Mouse (Mus musculus): ENCODE results near the gene Zfhx3. TPM values are rescaled to one million over a fixed set of nuclear protein-coding genes. Genes with fewer than 3 reads are reported as not detected.

Gene Zfhx3
- total and polyA plus RNA-seq, 3 experiments: 0.23 to 2.5 TPM; not detected in 1

- Histone ChIP-seq H3K4me1 (ENCODE audit: control insufficient read depth in 1 of 2, insufficient read depth in 2 of 2, low read length in 2 of 2) (no peaks in the 10 kb centered on the region), H3K27me3 (ENCODE audit: control insufficient read depth in 1 of 2, insufficient read depth in 2 of 2, low read length in 2 of 2) (no peaks in the 10 kb centered on the region), H3K36me3 (ENCODE audit: control insufficient read depth in 1 of 2, insufficient read depth in 2 of 2, low read length in 2 of 2) (no peaks in the 10 kb centered on the region), H3K4me3 (ENCODE audit: control insufficient read depth in 1 of 2, insufficient read depth in 1 of 2, low read depth in 2 of 2, low read length in 2 of 2) (no peak overlapping the region), H3K27ac (ENCODE audit: control insufficient read depth, low read depth, low read length) (no peak overlapping the region), H3K9me3 (replicated peaks; ENCODE audit: insufficient read depth, low read length) (no peaks in the 10 kb centered on the region), H3K9ac (ENCODE audit: control insufficient read depth, low read depth, low read length, poor library complexity, severe bottlenecking) (no peak overlapping the region), H3K79me2 (ENCODE audit: control insufficient read depth, insufficient read depth, low read length, poor library complexity) (no peaks in the 10 kb centered on the region)
- TF ChIP-seq TBP (IDR thresholded peaks at IDR 0.05; ENCODE audit: low read depth, low read length): no peak
- no peak for TF ChIP-seq RCOR1 (IDR thresholded peaks at IDR 0.05; ENCODE audit: low read depth, low read length)
- TF ChIP-seq USF1 (IDR thresholded peaks at IDR 0.05; ENCODE audit: low read depth, low read length): no peak
- TF ChIP-seq MEF2A (IDR thresholded peaks at IDR 0.05; ENCODE audit: extremely low read depth, insufficient replicate concordance, low read depth, low read length, poor library complexity, severe bottlenecking): no peak
- no peak for TF ChIP-seq GATA1 (IDR thresholded peaks at IDR 0.05; ENCODE audit: low read depth, low read length)
- no peak for TF ChIP-seq E2F4 (IDR thresholded peaks at IDR 0.05; ENCODE audit: borderline replicate concordance, low read depth, low read length)
- no peak for TF ChIP-seq MAZ (IDR thresholded peaks at IDR 0.05; ENCODE audit: low read depth, low read length)
- no peak for TF ChIP-seq CHD2 (IDR thresholded peaks at IDR 0.05; ENCODE audit: low read length)
- no peak for TF ChIP-seq NRF1 (IDR thresholded peaks at IDR 0.05; ENCODE audit: insufficient read depth, low read depth, low read length, poor library complexity, severe bottlenecking)
- TF ChIP-seq ETS1 (IDR thresholded peaks at IDR 0.05; ENCODE audit: low read depth, low read length): no peak
- no peak for TF ChIP-seq ZC3H11A (IDR thresholded peaks at IDR 0.05; ENCODE audit: low read depth, low read length)
- TF ChIP-seq MYB (IDR thresholded peaks at IDR 0.05; ENCODE audit: low read depth, low read length): no peak
- TF ChIP-seq POLR2AphosphoS5 (IDR thresholded peaks at IDR 0.05; ENCODE audit: borderline replicate concordance, low read depth, low read length): no peak
- TF ChIP-seq MAX (IDR thresholded peaks at IDR 0.05; ENCODE audit: low read length): no peak
- DNase-seq (ENCODE audit: low read depth, low spot score): no peak
These were observed 895.3 kb downstream of the Zfhx3 start for GRCm38 (mm10) chr8:108837788-108838187.

GRCm38 (mm10) chr8:108838761-108839160 lies 896.3 kb downstream of the Zfhx3 start:
- no peaks in the 10 kb centered on the region for H3K79me2 ChIP-seq (ENCODE audit: control insufficient read depth, insufficient read depth, low read length, poor library complexity)
- no peaks in the 10 kb centered on the region for H3K4me1 ChIP-seq (ENCODE audit: control insufficient read depth in 1 of 2, insufficient read depth in 2 of 2, low read length in 2 of 2)
- no peak for DNase-seq (ENCODE audit: low read depth, low spot score)
- no peaks in the 10 kb centered on the region for H3K36me3 ChIP-seq (ENCODE audit: control insufficient read depth in 1 of 2, insufficient read depth in 2 of 2, low read length in 2 of 2)
- no peak overlapping the region for H3K27ac ChIP-seq (ENCODE audit: control insufficient read depth, low read depth, low read length)
- no peaks in the 10 kb centered on the region for H3K27me3 ChIP-seq (ENCODE audit: control insufficient read depth in 1 of 2, insufficient read depth in 2 of 2, low read length in 2 of 2)
- no peak overlapping the region for H3K9ac ChIP-seq (ENCODE audit: control insufficient read depth, low read depth, low read length, poor library complexity, severe bottlenecking)
- no peak overlapping the region for H3K4me3 ChIP-seq (ENCODE audit: control insufficient read depth in 1 of 2, insufficient read depth in 1 of 2, low read depth in 2 of 2, low read length in 2 of 2)
- H3K9me3 ChIP-seq (replicated peaks; ENCODE audit: insufficient read depth, low read length): no peaks in the 10 kb centered on the region
- TF ChIP-seq TBP (IDR thresholded peaks at IDR 0.05; ENCODE audit: low read depth, low read length) (no peak), MYC (IDR thresholded peaks at IDR 0.05; ENCODE audit: low read depth, low read length) (no peak), SMC3 (IDR thresholded peaks at IDR 0.05; ENCODE audit: low read depth, low read length) (no peak), POLR2A (IDR thresholded peaks at IDR 0.05; ENCODE audit: control insufficient read depth in 1 of 2, insufficient read depth in 1 of 2, low read depth in 1 of 2, low read length in 2 of 2, poor library complexity in 1 of 2) (no peak), E2F4 (IDR thresholded peaks at IDR 0.05; ENCODE audit: borderline replicate concordance, low read depth, low read length) (no peak), CHD2 (IDR thresholded peaks at IDR 0.05; ENCODE audit: low read length) (no peak), CTCF (IDR thresholded peaks at IDR 0.05 in 2 of 3, conservative IDR thresholded peaks at IDR 0.05 in 1 of 3; ENCODE audit: control insufficient read depth in 1 of 3, insufficient read depth in 1 of 3, low read depth in 2 of 3, low read length in 3 of 3, poor library complexity in 1 of 3, severe bottlenecking in 1 of 3) (no peak), JUND (IDR thresholded peaks at IDR 0.05; ENCODE audit: low read depth, low read length) (no peak), ETS1 (IDR thresholded peaks at IDR 0.05; ENCODE audit: low read depth, low read length) (no peak), ZNF384 (IDR thresholded peaks at IDR 0.05; ENCODE audit: low read depth, low read length) (no peak), MYB (IDR thresholded peaks at IDR 0.05; ENCODE audit: low read depth, low read length) (no peak), RCOR1 (IDR thresholded peaks at IDR 0.05; ENCODE audit: low read depth, low read length) (no peak), MAX (IDR thresholded peaks at IDR 0.05; ENCODE audit: low read length) (no peak), NELFE (IDR thresholded peaks at IDR 0.05; ENCODE audit: low read depth, low read length) (no peak), MEF2A (IDR thresholded peaks at IDR 0.05; ENCODE audit: extremely low read depth, insufficient replicate concordance, low read depth, low read length, poor library complexity, severe bottlenecking) (no peak), GABPA (IDR thresholded peaks at IDR 0.05; ENCODE audit: low read depth, low read length) (no peak), NRF1 (IDR thresholded peaks at IDR 0.05; ENCODE audit: insufficient read depth, low read depth, low read length, poor library complexity, severe bottlenecking) (no peak), CHD1 (IDR thresholded peaks at IDR 0.05; ENCODE audit: low read depth, low read length) (no peak), UBTF (IDR thresholded peaks at IDR 0.05; ENCODE audit: borderline replicate concordance, insufficient read depth, low read depth, low read length) (no peak)

Measured in MEL (cell line).